Mouse (Mus musculus) ovary, adult 18-20 months (tissue): ENCODE measurements at regions not wholly inside any gene's neighbourhood (a gene's known extent, or its start where the extent isn't known, plus 50 kb on each side); places are given as distances from the start of the nearest gene placed in this dataset.

Experiments used
- DNase-seq: peaks from one replicate; pipeline ENCODE4 v3.0.0; 2022; ENCODE audit warnings: low spot score, mixed read lengths

DNA sequence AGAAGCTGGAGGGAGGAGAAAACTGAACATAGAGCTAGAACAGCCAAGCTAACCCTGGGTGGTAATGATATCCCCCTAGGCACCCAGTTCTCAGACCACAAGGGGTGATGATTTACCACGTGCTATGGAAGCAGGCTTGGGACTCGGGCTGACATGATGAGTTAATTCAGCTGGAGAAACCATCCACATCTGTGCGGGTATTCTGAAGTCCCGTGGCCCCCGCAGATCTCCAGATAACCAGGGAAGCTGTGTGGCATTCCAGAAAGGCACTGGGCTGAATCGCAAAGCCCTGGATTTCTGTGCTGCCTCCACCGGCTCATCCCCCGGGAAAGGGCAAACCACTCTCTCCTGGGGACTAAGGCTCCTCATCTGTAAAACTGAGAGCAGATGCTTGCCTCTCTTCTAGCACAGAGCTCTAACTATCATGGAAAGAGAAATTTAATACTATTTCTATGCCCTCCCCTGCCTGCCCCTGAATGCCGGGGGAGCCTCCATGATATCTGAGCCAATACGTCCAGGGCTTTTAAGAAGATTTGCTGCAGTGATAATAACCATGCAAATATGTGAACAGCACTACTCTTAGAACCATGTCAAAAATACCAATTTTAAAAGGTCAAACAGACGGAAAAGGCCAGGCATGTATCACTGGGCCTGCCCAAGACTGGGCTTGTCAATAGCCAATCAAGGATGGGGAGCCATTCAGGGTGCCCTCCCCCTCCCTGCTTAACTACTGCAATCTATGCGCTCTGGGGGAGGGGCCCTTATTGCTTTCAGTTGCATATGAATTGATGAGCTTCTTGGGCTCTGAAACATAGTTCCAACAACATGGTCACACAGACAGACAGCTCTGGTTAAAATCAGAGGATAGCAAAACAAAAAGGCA, 255.5 kb downstream of the Sox4 start:
- no peak for DNase-seq

DNA sequence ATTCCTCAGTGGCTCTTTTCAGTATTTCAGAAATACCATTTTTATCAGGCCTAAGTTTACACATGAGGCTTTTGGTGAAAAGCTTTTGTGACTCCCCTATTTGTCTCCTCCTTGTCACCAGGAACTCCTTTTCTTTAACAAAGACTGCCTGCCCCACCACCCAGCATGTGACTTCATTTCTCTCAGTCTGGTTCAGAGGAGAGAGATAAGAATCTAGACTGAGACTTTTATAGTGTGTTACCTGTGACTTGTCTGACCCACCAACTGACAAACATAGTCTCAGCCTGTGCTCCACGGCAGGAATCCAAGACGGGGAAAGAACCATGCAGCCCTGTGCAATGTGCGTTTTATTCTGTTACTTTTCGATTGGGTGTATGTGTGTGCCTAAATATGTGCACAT, 260.4 kb downstream of the Sox4 start:
- DNase-seq: no peak

DNA sequence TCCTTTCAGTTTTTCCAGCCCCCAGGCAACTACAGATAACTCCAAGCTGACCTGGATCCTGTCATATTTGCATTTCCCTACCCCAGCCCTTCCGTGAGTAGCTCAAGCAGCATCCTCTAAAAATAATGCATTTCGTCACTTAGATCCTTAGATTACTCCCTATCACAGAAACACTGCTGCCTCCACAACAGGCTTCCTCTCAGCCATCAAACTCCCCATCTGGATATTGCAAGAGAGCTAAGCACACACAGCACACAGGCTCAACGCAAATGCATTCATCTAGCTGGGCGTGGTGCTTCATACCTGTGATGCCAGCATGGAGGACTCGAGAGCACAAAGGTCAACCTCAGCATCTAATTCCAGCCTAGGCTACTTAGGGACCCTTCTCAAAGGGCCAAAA, 260.9 kb downstream of the Sox4 start:
- DNase-seq: no peak

DNA sequence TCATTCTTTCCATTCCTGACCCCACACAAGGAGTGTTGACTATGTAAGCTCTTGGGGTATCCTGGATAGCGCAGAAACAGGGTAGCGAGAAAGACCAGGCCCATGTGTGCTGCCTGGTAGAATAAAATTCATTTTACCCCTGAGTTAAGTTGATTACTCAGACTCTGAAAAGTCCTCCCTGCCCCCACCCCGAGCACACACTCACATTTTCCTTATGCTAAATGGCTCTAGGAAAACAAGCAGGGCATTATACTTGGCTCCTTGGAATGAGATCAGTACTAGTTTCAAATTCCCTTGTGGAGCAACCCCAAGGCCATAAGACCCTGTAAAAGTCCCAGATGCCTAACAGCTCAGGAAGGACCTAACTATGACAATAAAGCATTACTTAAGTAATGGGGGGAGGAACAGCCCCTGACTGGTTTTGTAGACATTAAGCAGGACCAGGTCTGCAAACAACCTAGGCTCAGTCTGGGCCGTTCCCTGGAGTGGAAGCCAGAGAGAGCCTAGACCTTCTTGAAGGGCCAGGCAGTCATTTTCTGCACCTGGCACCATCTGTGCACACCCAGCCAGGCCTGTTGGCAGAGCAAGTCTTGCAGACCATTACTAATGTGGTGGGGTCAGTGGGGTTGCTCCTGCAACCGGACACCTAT, 262.9 kb downstream of the Sox4 start:
- DNase-seq: no peak

DNA sequence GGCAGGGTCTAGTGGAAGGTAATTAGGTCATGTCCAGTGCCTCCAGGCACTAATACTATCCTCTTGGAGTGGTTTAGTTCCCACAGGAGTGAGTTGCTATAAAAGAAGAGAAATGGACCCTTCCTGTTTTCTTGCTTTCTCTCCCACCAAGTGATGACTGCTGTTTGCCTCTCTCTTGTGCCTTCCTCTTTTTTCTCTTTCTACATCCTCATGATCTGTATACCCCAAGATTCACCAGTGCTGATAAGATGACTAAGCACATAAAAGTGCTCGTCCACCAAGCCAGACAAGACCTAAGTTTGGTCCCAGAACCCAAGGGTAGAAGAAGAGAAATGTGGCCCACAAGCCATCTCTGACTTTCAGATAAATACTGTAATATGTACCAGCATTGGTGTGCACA, 265.7 kb downstream of the Sox4 start:
- no peak for DNase-seq

DNA sequence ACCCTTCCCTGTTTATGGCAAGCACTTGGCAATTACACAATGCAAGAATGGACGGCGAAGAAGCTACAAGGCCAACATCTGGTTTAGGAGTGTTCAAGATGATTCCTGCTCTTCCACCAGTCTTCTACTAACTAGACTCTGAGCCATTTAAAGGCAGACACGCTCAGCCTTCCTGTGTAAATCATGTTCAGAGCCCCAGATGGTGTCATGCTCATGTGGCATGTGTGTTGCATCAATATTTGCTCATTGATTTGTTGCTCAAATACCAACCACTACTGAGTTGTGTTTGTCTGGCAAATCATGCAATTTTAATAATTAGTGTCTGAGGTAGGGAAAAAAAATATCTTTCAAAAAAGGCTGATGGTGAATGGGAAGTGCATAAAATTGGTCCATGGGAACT, 269.2 kb downstream of the Sox4 start:
- no peak for DNase-seq

DNA sequence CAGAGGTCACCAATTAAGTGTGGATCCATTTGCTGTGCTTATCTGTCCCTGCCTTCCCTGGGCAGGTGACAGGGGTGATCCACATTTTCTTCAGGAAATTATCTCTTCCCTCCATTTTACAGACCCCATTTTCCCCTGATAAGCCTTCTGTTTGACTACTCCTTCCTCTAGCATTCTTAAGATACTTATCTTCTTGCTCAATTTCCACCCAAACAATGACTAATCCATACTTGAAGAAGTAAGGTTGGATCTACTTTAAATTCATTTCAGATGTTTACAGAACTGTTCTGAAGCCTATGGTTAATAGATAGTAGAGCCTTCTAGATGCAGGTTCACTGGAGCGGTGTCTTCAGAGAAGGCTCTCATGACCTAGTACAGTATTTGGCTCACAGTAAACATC, 273.2 kb downstream of the Sox4 start:
- DNase-seq: no peak

DNA sequence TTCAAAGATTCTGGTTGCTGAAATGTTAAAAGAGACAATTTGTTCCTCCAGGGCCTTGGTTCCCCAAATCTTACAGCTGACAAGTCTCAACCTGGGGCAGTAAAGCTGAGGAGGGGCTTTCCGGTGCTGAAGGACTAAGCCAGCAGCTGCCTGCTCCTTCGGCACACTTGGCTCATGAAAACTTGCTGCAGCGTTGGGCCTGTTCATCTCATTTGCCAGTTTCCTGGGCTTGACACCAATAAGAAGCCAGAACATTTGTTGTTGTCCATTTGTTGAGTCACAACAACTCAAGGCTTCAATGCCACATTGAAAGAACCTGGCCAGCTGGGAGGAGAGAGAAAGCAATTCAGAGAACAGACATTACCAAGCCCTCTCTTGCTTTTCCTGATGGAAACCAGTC, 279.9 kb downstream of the Sox4 start:
- DNase-seq: no peak

DNA sequence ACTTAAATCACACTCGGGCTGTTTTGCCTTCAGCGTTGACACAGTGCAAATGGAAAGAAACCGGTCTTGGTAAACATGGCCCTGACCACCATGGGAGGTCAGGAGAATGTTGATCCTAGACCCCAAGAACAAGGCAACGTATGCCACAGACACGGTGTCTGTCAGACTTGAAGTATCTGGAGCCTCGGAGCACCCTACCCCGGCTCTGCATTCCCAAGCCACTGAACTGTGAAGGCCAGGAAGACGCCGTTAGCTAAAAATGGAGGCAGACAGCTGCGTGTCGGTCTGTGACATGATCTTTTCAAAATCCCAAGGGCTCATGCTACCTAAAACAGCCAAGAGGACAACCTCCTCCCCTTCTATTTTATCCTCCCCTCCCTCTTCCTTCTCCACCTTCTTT, 282.0 kb downstream of the Sox4 start:
- no peak for DNase-seq

DNA sequence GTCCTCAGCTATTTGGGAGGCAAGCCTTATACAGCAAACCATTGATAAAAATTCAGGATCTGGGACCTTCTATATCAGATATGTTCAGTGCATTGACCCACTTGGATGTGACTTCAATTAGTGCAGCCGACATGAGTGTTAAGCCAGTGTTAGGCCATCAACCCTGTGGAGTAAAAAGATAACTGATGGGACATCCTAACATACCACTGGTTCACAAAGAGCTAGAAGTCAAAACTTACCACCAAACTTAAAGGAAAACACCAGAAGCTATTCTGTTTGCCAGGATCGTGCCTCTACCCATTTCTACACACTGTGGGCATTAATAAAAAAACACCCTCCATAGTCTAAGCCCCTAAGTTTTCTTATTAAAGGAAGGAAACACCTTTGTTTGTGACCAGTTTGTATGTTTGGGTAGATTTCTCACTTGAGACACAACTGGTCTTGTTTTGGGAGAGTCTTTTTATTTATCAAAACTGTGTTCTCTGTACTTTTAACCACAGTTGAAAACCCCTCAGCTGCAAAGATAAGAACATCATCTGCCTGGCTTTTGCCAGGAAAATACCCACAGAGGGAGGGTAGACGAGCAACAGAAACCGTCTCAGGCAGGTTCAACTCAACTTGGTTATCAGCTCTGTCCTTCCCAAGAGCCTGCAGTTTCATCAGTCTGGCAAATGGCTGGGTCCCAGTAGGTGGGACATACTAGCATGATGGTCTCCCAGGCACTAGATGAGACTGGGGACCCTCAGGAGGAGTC, 283.5 kb downstream of the Sox4 start:
- DNase-seq: no peak

DNA sequence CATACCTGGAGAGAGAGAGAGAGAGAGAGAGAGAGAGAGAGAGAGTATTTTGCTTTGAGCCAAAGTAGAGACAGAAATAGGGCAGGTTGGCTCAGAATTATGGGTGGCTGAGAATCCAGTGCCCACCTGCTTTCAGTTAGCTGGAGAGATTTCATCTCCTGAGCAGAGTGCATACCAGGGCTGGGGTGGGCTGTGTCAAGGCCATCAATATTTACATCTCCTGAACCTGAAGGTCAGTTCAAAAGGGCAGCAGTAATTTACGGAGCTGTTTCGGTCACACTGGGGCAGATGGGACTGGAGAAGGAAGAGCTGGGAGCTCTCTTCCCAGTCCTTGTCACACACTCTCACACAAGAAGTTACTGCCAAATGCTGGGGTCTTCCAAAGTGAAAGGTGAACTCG, 286.7 kb downstream of the Sox4 start:
- DNase-seq: no peak

DNA sequence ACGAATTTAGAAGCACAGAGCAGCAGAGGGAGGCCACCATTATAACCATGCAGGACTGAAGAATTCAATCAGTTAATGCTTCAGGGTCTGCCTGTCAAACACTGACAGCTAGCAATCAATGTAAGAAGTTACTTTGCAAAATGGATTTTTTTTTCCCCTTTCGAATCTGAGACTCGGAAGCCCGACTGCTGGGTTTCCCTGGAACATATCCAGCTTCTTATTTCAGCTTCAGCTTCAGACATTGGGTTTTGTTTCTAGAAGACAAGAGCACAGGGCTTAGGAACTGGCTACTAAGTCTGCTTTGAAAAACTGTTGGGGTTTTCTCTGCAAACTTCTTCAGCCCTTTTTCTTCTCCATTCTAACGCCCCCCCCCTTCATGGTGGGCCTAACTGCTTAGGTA, 288.4 kb downstream of the Sox4 start:
- DNase-seq: no peak

DNA sequence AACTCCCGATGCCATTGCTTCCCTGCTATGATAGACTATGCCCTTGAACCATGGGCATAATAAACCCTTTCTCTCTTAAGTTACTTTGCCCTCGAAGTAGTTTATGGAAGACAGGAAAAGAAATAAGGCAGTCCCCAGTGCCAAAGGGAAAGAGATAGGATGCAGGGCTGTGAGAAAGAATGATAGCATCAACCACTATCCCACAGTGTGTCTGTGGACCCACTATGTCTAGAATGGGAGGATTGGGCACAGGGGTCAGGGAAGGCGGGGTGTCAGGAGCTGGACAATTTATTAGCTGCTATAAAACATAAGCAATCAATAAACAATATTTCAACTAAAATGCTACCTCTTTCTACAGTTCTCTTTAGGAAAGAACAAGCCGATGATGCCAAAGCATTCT, 288.8 kb downstream of the Sox4 start:
- no peak for DNase-seq

DNA sequence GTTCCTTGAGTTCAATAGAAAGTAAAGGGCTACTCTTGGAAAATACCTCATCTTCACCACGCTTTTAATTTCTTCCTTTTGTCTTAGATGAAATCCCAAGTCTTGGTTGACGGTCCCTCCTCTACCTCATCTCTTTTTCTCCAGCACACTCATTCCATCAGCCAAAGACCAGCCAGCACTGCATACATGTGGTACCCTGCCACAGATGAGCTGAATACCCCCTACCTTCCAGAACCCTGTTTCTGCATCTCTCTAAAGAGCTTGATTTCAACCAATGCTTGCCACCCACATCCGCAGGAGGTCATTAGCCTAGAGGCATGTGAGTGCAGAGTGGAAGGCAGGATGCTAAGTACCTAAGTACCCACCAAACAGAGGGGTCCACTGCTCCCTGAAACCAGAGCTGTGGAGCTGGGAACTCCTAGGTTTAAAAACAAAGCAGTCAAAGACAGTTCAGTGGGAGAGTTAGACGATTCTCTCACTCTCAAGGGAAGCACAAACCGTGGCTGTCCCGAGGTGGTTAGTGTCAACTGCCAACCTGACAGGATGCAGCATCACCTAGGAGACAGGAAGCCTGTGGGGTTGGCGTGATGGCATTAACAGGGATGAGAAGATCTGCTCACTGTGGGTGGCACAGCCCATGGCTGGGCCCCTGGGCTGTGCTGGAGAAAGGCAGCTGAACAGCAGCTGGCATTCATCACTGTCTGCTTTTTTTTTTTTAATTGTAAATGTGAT, 289.4 kb downstream of the Sox4 start:
- no peak for DNase-seq

DNA sequence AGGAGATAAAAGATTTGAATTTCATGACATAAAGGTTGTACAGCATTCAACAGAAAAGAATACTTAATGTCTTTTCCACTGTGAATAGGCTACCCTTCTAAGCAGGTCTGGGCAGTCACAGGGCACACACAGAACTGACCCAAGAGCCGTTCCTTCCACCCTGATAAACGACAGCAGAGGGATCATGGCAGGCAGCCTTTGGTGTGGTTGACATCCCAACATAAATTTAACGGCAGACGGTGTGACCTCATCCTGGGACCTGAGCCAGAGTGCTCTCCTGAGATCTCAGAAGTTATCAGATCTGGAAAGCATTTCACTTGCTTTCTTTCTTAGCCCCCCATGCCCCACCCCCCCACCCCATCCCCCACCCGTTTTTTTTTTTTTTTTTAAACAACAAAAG, 290.1 kb downstream of the Sox4 start:
- no peak for DNase-seq

DNA sequence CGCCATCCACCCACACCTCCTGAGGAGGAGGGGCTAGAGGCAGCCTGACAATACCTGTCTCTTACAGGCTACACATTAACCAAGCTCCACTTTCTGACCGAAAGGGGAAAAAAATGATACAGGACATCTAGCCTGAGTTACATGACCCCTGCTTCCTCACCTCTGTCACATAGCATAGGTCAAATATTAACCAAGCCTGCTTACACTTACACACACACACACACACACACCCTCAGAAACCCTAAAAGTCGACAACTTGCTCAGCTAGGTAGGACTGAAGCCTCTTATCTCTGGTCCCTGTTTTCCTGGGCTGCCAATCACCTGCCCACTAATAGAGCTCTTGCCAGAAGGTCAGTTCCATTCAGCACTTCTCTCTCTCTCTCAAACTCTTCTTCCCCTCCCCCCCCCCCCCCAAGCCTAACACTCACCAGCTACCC, 291.2 kb downstream of the Sox4 start:
- no peak for DNase-seq

DNA sequence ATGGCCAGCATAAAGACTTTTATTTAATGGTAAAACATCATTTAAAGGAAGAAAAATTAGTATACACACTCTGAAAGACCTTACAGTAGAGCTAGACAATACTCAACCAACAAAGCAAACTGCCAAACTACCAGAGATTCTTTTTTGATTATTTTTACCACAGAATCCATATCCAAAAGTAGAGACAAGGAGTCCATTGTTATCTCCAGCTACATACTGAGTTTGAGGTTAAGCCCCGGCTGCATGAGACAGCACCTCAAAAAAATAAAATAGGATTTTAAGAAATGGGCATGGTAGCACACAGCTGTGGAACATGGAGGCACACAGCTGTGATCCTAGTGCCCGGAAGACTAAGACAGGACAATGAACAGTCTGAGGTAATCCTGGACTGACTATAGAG, 293.4 kb downstream of the Sox4 start:
- DNase-seq: no peak

DNA sequence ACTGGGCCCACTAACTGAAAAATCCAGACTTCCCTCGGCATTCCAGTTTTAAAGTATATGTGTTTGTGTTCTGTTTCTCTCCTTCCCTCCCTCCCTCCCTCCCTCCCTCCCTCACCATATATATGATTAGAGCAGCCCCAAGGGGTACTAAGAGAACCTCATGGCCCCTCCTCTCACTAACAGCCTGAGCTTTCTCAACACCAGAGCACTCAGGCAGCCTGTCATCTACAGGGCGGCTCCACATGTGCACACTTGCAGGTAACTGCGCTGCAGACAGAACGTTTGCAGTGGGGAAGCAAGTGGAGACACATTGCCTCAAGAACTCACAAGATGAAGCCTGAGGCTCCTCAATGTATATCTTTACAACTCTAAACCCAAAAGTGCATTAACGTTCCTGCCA, 294.9 kb downstream of the Sox4 start:
- no peak for DNase-seq

DNA sequence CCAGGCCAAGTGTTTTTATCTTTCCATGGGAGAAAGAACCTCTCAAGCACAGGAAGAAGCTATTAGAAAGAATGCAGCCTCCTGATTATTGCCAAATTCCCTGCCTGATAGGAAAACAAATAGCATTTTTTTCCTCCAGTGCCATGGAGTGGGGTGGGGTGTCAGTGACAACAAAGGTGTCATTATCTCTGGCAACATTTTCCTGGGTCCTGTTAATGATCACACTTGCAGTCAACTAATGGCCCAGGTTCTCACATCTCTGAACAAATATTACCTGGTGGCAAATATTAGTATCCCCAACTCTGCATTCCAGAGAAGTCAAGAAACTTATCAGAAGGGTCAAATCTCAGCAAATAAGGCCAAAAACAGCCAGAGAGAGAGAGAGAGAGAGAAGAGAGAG, 298.6 kb downstream of the Sox4 start:
- no peak for DNase-seq

DNA sequence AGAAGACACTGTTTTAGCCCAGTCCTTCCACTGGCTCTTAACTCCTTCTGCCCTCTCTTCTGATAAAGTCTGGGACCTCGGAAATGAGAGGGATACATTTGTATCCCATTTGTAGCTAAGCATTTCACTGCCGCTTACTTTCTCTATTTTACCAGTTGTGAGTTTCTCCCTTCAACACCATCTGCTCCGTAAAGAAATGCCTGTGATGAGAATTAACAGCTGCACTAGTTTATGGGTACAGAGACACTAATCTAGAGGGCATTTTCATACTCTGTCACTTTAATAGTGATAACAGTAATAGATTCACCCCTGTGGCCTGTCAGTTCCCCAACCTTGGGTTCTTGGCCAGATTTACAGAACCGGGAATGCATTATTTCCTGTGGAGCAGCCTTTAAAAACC, 300.2 kb downstream of the Sox4 start:
- DNase-seq: no peak

DNA sequence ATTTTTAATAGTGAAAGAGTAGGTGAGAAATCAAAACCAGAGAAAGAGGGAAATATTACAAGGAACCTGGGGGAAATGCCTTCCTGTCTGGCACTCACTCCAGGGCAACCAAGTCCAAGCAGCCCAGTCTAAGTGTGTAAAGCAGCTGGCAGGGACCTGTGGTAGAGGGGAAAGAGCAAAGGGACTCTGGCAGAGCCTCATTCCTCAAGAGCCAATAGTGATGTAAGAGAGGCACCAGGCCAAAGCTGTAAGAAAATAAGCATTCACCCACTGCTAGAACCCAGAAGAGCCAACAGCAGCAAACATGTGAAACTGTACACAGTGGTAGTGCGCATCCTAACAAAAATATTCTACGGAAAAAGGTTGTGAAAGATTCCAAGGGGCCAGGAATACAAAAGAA, 301.7 kb downstream of the Sox4 start:
- no peak for DNase-seq

DNA sequence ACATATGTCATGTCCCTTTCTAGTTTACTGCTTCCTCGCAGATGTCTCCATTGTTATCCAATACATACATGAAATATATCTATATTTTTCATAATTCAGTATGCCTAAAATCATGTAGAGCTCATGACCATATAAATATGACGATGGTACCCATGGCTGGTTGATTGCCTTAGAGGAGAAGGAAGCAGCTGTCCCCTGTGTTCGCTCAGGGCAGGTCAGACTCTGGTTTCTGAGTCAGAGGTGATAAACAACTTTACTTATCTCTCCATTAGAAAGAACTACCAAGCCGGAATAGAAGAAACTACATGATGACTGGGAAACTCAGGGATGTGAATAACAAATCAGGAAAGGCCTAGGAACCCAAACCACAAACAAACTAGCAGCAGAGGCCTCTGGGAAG, 307.6 kb downstream of the Sox4 start:
- DNase-seq: no peak
